Mouse (Mus musculus) thymus, adult 2 months (tissue): ENCODE results near the gene Slc43a2.

Source experiments
- CTCF ChIP-seq: fragments of 200-500 bp; IDR thresholded peaks from 2 replicates; pipeline ENCODE4 v1.5.1; 2012; ENCODE audit warnings: mild to moderate bottlenecking, control low read depth, low read length, moderate library complexity, borderline replicate concordance; ENCODE audit not compliant: control insufficient read depth, poor library complexity, insufficient read depth; ENCODE audit errors: extremely low read depth
- POLR2A ChIP-seq: fragments of 200-500 bp; IDR thresholded peaks from 2 replicates; pipeline ENCODE4 v1.6.1; 2012; ENCODE audit warnings: mild to moderate bottlenecking, low read length, control low read depth, moderate library complexity; ENCODE audit not compliant: control insufficient read depth, poor library complexity, insufficient read depth; ENCODE audit errors: extremely low read depth

GRCm38 (mm10) chr11:75530845-75531373 lies 585 bp upstream of the Slc43a2 start:
- TF ChIP-seq CTCF = no peak
- no peak for TF ChIP-seq POLR2A
